Mouse (Mus musculus) forebrain, embryonic 14.5 days (tissue): ENCODE data around the gene Pde9a. TPM values are rescaled to one million over a fixed set of nuclear protein-coding genes. Genes with fewer than 3 reads are reported as not detected.
A peak's percentile ranks its signal among the peaks of the same experiment; 100 is the strongest.

Experiments used
- ATAC-seq: fragments of 200-750 bp; cut with Nextera tagmentation; 2 replicates; pipeline ENCODE4 v1.8.0; 2017; ENCODE audit warnings: mild to moderate bottlenecking, moderate library complexity
- DNase-seq: peaks from one replicate; pipeline ENCODE4 v3.0.0-alpha.2; 2015; ENCODE audit warnings: low spot score
- H3K27ac ChIP-seq: fragments of 300-500 bp; sonication (generic); 2 replicates; pipeline ENCODE4 v1.5.1; 2014; ENCODE audit warnings: low read depth, mild to moderate bottlenecking, control low read depth, low read length, moderate library complexity
- H3K27me3 ChIP-seq: fragments of 300-500 bp; sonication (generic); replicated peaks from 2 replicates; pipeline ENCODE4 v1.6.1; 2014; ENCODE audit warnings: low read length, control low read depth, mixed read lengths; ENCODE audit not compliant: control insufficient read depth, insufficient read depth
- H3K36me3 ChIP-seq: fragments of 300-500 bp; sonication (generic); 2 replicates; pipeline ENCODE4 v1.6.1; 2014; ENCODE audit warnings: low read length, control low read depth; ENCODE audit not compliant: control insufficient read depth, insufficient read depth
- H3K4me1 ChIP-seq: fragments of 300-500 bp; sonication (generic); 2 replicates; pipeline ENCODE4 v1.6.1; 2014; ENCODE audit warnings: antibody characterized with exemption, low read length, control low read depth; ENCODE audit not compliant: control insufficient read depth, insufficient read depth
- H3K4me2 ChIP-seq: fragments of 300-500 bp; sonication (generic); 2 replicates; pipeline ENCODE4 v1.6.1; 2014; ENCODE audit warnings: mild to moderate bottlenecking, control low read depth, low read length
- H3K4me3 ChIP-seq: fragments of 300-500 bp; sonication (generic); 2 replicates; pipeline ENCODE4 v1.5.1; 2014; ENCODE audit warnings: low read depth, low read length, control low read depth
- H3K9ac ChIP-seq: fragments of 300-500 bp; sonication (generic); 2 replicates; pipeline ENCODE4 v1.6.1; 2014; ENCODE audit warnings: mild to moderate bottlenecking, low read length, control low read depth, moderate library complexity
- H3K9me3 ChIP-seq: fragments of 300-500 bp; sonication (generic); replicated peaks from 2 replicates; pipeline ENCODE4 v1.6.1; 2016; ENCODE audit warnings: low read length, control low read depth, mixed read lengths; ENCODE audit not compliant: control insufficient read depth
- WGBS: fragments of 180-500 bp; shearing (Covaris S2); extraction: QIAGEN DNeasy Blood & Tissue Kit; methylation state at CpG from one replicate; pipeline ENCODE4 v1.1.7; 2014; 5-methylcytosine and 5-hydroxymethylcytosine counted together
- polyA plus RNA-seq: library from polyadenylated mRNA; unstranded; fragments of >200 nt; fragmentation: Nextera tagmentation; extraction: Ambion mirVana; gene quantifications from 2 replicates; pipeline ENCODE4 v1.2.1, GENCODE M21; 2014

The Pde9a gene
- polyA plus RNA-seq, 1 experiment from 2014 or later, result 68.5 TPM

DNA sequence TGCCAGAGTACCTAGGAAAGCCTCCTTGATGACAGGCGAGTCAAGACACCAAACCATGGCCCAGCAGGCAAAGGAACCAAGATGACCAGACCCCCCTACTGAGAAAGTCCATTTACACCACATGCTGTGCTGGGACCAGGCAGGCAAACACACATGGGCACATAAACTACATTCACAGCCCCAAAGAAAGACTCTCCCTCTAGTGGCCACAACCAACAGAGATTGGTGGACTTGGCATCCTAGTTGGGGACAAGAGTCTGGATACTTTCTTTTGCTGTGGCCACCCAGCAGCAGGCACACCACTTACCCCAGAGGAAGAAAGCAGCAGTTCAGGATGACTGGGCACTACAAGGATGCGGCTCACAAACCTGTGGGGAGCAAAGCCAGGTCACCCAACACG, 114.9 kb downstream of the Pde9a start:
- Histone ChIP-seq H3K27ac (no peak overlapping the region), H3K4me3 (no peak overlapping the region), H3K27me3 (no peaks in the 10 kb centered on the region), H3K36me3 (peaks cover 87% of the 10 kb centered on the region), H3K9ac (no peak overlapping the region), H3K9me3 (no peaks in the 10 kb centered on the region), H3K4me2 (no peak overlapping the region), H3K4me1 (no peaks in the 10 kb centered on the region)
- WGBS, result 90% methylated on average over 3 of the region's 3 CpGs
- ATAC-seq (no peak), DNase-seq (no peak)

DNA sequence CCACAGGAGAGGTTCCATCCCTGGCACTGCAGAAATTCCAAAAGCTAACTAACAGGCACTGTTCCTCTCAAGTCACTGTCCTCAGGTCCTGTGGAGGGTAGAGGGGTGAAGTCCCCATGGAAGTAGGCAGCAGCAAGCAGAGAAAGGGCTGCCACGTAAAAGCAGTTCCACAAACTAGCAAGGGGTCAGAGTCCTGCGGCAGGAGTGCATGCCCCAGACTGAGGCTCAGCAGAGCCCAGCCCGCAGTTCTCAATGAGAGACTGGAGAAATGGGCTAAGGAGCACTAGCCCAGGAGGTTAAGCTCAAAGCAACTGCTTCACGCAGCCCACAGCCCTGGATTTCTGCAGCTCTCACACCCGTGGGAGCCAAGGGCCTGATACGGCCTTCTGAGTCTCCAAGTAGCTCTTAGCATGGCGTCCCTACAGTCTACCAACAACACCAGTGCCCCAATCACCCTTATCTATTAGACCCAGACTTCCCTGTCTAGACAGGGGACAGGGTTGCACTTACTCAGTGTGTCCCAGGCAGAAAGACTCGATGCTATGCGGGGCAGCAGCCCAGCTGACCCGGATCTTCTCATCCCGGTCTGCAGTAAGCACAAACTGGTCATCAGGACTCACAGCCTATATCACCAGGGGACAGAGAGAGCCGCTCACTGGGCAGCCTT, 116.4 kb downstream of the Pde9a start:
- H3K9me3 ChIP-seq, result no peaks in the 10 kb centered on the region
- no peak overlapping the region for H3K4me3 ChIP-seq
- no peaks in the 10 kb centered on the region for H3K27me3 ChIP-seq
- 93% methylated on average over 12 of the region's 12 CpGs for WGBS
- H3K4me1 ChIP-seq, result no peaks in the 10 kb centered on the region
- no peak overlapping the region for H3K27ac ChIP-seq
- DNase-seq, result no peak
- H3K36me3 ChIP-seq, result peaks cover 81% of the 10 kb centered on the region
- no peak overlapping the region for H3K9ac ChIP-seq
- H3K4me2 ChIP-seq, result no peak overlapping the region
- no peak for ATAC-seq

DNA sequence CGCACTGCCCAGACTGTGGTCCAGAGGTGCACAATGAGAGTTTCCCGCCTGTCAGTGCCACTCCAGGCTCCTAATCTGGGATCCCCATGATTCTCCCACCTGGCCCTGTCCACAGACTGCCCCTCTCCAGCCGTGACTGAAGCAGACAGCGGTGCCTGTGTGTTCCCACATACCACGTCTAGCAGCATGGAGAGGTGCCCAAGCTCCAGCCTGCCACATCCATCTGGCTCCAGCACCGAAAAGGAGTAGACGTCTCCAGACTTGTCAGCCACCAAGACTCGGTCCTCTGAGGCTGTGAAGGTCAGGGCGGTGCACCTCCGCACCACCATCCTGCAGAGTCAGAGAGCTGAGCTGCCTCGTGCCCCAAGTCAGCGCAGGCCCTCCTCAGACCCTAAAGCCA, 117.3 kb downstream of the Pde9a start:
- WGBS, result 98% methylated on average over 12 of the region's 12 CpGs
- Histone ChIP-seq H3K4me1 (no peaks in the 10 kb centered on the region), H3K9me3 (no peaks in the 10 kb centered on the region), H3K4me2 (no peak overlapping the region), H3K27me3 (no peaks in the 10 kb centered on the region), H3K9ac (no peak overlapping the region), H3K36me3 (peaks cover 81% of the 10 kb centered on the region), H3K4me3 (no peak overlapping the region), H3K27ac (no peak overlapping the region)
- ATAC-seq, result no peak
- DNase-seq, result no peak

DNA sequence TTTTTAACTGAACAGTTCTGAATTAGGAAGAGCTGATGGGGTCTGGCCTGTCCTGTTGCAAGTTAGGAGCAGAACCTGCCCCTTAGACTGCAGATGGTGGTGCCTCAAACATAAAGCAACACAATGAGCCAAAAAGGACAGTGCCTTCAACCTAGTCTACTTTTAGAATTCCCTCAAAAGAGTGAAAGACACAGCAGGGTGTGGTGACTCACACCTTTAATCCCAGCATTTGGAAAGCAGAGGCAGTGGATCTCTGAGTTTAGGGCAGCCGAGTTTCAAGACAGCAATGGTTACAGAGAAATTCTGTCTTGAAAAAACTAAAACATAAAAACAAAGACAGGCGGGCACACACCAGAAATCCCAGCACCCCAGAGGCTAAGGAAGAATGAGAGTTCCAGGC, 117.9 kb downstream of the Pde9a start:
- Histone ChIP-seq H3K27me3 (no peaks in the 10 kb centered on the region), H3K4me3 (no peak overlapping the region), H3K4me1 (no peaks in the 10 kb centered on the region), H3K9ac (no peak overlapping the region), H3K4me2 (no peak overlapping the region), H3K9me3 (no peaks in the 10 kb centered on the region), H3K27ac (no peak overlapping the region), H3K36me3 (peaks cover 78% of the 10 kb centered on the region)
- DNase-seq, result no peak
- 59% methylated on average over 2 of the region's 2 CpGs for WGBS
- no peak for ATAC-seq

DNA sequence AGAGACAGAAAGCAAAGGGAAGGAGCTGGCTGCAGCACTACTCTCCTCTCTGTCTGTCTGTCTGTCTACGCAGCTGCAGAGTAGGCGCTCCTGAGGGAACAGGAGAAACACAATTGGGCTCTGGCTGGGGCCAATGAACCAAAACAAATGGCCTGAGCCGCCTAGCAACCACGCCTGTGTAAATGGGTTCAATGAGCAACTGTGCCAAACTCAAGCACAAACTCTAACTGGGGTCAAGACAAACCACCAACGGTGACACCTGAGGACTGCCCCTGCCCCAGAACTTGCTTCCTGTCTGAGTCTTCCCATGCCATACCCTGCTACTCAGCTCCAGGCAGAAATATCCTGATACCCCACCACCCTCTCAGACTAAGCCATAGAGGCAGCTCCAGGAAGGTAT, 119.0 kb downstream of the Pde9a start:
- Histone ChIP-seq H3K27me3 (no peaks in the 10 kb centered on the region), H3K9ac (no peak overlapping the region), H3K36me3 (peaks cover 78% of the 10 kb centered on the region), H3K27ac (no peak overlapping the region), H3K4me3 (no peak overlapping the region), H3K9me3 (no peaks in the 10 kb centered on the region), H3K4me1 (no peaks in the 10 kb centered on the region), H3K4me2 (no peak overlapping the region)
- DNase-seq (no peak), ATAC-seq (no peak)
- WGBS, result 43% methylated on average over 5 of the region's 5 CpGs

DNA sequence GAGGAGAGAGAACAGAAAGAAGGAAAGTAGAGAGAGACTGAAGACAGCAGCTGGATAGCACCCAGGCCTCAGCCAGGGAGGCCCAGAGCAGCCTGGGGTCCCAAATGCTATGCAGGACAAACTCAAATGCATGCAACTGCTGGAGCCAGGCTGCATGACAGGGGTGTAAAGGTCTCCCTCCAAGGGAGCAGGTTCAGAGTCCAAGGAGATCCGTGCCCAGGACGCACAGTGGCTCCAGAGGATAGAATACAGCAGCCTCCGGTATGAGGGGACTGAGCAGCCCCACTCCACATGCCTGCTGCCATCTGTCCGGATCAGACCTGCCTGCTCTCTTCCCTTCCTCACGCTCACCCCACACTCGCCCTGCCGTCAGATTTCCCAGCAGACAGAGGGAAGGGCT, 120.3 kb downstream of the Pde9a start:
- Histone ChIP-seq H3K4me3 (no peak overlapping the region), H3K9ac (no peak overlapping the region), H3K27me3 (no peaks in the 10 kb centered on the region), H3K9me3 (no peaks in the 10 kb centered on the region), H3K4me2 (no peak overlapping the region), H3K36me3 (peaks cover 68% of the 10 kb centered on the region), H3K4me1 (peaks cover 1% of the 10 kb centered on the region; the same call in 1 of the 2 replicates), H3K27ac (no peak overlapping the region)
- no peak for DNase-seq
- 91% methylated on average over 7 of the region's 7 CpGs for WGBS
- ATAC-seq, result no peak

DNA sequence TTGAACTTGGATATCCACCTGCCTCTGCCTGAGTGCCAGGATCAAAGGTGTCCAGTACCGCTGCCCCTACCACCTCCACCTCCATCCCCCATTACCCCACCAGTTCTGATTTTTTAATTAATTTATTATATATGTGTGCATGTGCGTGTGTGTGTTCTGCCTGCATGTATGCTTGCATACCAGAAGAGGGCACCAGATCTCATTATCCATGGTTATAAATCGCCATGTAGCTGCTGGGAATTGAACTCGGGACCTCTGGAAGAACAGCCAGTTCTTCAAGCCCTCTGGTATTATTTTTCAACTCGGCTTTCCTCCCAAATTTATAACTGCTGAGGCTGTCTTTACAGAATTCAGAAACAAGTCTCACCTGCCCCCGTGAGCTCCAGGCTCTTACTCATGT, 124.9 kb downstream of the Pde9a start:
- no peak overlapping the region for H3K9ac ChIP-seq
- DNase-seq (no peak), ATAC-seq (no peak)
- peaks cover 33% of the 10 kb centered on the region for H3K36me3 ChIP-seq
- H3K27me3 ChIP-seq, result no peaks in the 10 kb centered on the region
- H3K4me3 ChIP-seq, result peak overlapping the region; percentile 66; the same call in 1 of the 2 replicates
- peak overlapping the region; percentile 88 for H3K4me2 ChIP-seq
- peaks cover 5% of the 10 kb centered on the region; the same call in 1 of the 2 replicates for H3K4me1 ChIP-seq
- 97% methylated on average over 6 of the region's 6 CpGs for WGBS
- H3K9me3 ChIP-seq, result no peaks in the 10 kb centered on the region
- no peak overlapping the region for H3K27ac ChIP-seq

DNA sequence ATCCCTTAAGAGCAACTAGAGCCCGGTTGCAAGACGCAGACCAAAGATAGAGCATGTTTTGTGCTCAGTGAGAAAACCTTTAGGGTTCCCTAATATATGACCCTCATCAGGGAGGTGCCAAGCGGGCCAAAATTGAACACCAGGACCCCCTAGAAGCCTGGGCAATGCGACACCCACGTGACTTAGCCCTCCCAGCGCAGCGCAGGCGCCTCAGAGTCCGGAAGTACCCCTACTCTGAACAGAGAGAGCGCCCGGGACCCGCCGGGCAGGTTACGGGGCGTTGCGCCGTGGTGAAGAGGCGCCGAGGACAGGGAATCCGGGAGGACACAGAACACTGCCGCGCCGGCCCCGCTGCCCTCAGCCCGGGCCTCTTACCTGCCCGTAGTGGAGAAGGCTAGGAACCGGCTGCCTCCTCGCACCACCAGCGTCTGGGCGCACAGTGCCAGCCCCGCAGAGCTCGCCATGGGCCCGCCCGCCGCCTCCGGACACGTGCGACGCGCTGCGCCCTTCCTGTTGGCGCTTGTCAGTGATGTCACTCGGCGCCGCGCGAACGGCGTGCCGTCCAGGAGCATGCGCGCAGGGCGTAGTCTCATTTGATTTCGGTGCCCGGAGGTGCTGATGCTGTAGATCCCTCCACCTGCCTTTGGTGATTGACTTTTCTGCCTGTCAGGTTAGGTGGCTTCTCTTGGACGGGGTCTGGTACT, 125.9 kb downstream of the Pde9a start:
- Histone ChIP-seq H3K4me3 (peak overlapping the region; percentile 66), H3K9me3 (no peaks in the 10 kb centered on the region), H3K4me2 (peak overlapping the region; percentile 88), H3K9ac (peak overlapping the region; percentile 68), H3K27ac (peak overlapping the region; percentile 79), H3K36me3 (peaks cover 29% of the 10 kb centered on the region), H3K4me1 (peaks cover 5% of the 10 kb centered on the region; the same call in 1 of the 2 replicates), H3K27me3 (no peaks in the 10 kb centered on the region)
- under 1% methylated on average over 56 of the region's 56 CpGs for WGBS
- peak; percentile 96 for DNase-seq
- ATAC-seq, result peak; percentile 99

DNA sequence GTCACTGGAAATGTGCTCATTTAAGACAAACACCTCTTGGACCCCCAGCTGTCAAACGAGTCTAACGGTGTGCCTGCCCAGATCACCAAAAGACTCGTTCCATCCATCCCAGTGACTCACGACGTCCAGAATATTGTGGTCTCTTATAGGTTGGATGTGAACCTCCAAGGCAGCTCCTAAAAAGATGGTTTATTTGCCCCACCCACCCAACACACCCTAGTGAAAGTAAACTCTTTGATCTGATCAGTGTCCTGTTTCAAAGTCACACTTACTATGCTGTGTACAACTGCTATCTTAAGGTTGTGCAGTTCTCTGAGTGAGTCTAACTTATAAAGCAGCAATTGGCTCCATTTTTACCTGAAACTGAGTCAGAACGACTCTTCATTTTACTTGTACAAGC, 126.6 kb downstream of the Pde9a start:
- Histone ChIP-seq H3K9ac (peak overlapping the region; percentile 68), H3K4me2 (peak overlapping the region; percentile 88), H3K4me1 (peaks cover 5% of the 10 kb centered on the region; the same call in 1 of the 2 replicates), H3K36me3 (peaks cover 22% of the 10 kb centered on the region), H3K27ac (peak overlapping the region; percentile 79), H3K9me3 (no peaks in the 10 kb centered on the region), H3K4me3 (peak overlapping the region; percentile 66), H3K27me3 (no peaks in the 10 kb centered on the region)
- DNase-seq (no peak), ATAC-seq (peak; percentile 21; the same call in 1 of the 2 replicates)
- WGBS, result 18% methylated on average over 6 of the region's 6 CpGs
